Mouse (Mus musculus) hindbrain, embryonic 14.5 days (tissue): ENCODE measurements around the gene Ebf1. TPM values are rescaled to one million over a fixed set of nuclear protein-coding genes. Genes with fewer than 3 reads are reported as not detected.
A peak's percentile ranks its signal among the peaks of the same experiment; 100 is the strongest.

Experiments
- ATAC-seq: fragments of 200-750 bp; cut with Nextera tagmentation; 2 replicates; pipeline ENCODE4 v1.8.0; 2017; ENCODE audit warnings: moderate number of reproducible peaks, mild to moderate bottlenecking, moderate TSS enrichment, moderate library complexity; ENCODE audit not compliant: low FRiP score
- DNase-seq: peaks from one replicate; pipeline ENCODE4 v3.0.0-alpha.2; 2015; ENCODE audit warnings: low spot score
- H3K27ac ChIP-seq: fragments of 300-500 bp; sonication (generic); 2 replicates; pipeline ENCODE4 v1.5.1; 2014; ENCODE audit warnings: mild to moderate bottlenecking, moderate library complexity
- H3K27me3 ChIP-seq: fragments of 300-500 bp; sonication (generic); 2 replicates; pipeline ENCODE4 v1.6.1; 2014; ENCODE audit warnings: mild to moderate bottlenecking, low read length, mixed read lengths; ENCODE audit not compliant: control insufficient read depth, insufficient read depth
- H3K36me3 ChIP-seq: fragments of 300-500 bp; sonication (generic); replicated peaks from 2 replicates; pipeline ENCODE4 v1.6.1; 2014; ENCODE audit not compliant: control insufficient read depth, insufficient read depth
- H3K4me1 ChIP-seq: fragments of 300-500 bp; sonication (generic); replicated peaks from 2 replicates; pipeline ENCODE4 v1.6.1; 2014; ENCODE audit warnings: antibody characterized with exemption, low read length, mixed read lengths; ENCODE audit not compliant: control insufficient read depth, insufficient read depth
- H3K4me2 ChIP-seq: fragments of 300-500 bp; sonication (generic); replicated peaks from 2 replicates; pipeline ENCODE4 v1.6.1; 2014; ENCODE audit warnings: mild to moderate bottlenecking, moderate library complexity
- H3K4me3 ChIP-seq: fragments of 300-500 bp; sonication (generic); replicated peaks from 2 replicates; pipeline ENCODE4 v1.5.1; 2014; ENCODE audit warnings: mild to moderate bottlenecking, low read length
- H3K9ac ChIP-seq: fragments of 300-500 bp; sonication (generic); 2 replicates; pipeline ENCODE4 v1.6.1; 2014
- H3K9me3 ChIP-seq: fragments of 300-500 bp; sonication (generic); 2 replicates; pipeline ENCODE4 v1.6.1; 2016; ENCODE audit warnings: low read length; ENCODE audit not compliant: control insufficient read depth
- WGBS: fragments of 180-500 bp; shearing (Covaris S2); extraction: QIAGEN DNeasy Blood & Tissue Kit; methylation state at CpG from one replicate; pipeline ENCODE4 v1.1.7; 2014; 5-methylcytosine and 5-hydroxymethylcytosine counted together
- polyA plus RNA-seq: library from polyadenylated mRNA; unstranded; fragments of >200 nt; fragmentation: Nextera tagmentation; extraction: Ambion mirVana; gene quantifications from 2 replicates; pipeline ENCODE4 v1.2.1, GENCODE M21; 2014

Gene Ebf1
- polyA plus RNA-seq, 1 experiment from 2014 or later, result 123 TPM

DNA sequence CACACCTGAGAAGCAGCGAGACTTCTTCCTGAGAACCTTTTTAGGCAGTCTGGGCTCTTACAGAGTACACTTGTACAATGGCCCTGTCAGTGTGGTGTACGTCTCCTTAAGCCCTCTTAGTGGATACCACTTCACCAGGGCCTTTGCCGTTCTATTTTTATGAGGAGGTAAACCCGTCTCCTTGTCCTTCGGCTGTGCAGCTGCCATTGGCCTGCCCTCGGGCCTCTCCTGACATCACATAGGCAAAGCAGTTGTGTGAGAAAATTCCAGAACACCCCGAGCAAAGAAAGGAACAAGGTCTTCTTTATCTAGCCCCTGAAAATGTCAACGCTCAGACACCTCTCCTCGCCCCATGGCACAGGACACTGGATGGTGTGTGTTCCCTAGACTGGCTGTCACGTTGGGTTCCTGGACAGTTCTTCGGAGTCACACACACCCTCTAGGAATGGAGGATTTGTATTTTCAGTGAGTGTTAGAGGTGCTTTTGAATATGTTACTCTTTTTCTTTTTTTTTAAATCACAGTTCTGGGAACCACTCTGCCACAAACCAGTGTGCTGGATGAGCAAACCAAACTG, 154.0 kb downstream of the Ebf1 start:
- Histone ChIP-seq H3K4me2 (no peak overlapping the region), H3K9ac (no peak overlapping the region), H3K9me3 (no peaks in the 10 kb centered on the region), H3K4me1 (peaks cover 29% of the 10 kb centered on the region), H3K27me3 (no peaks in the 10 kb centered on the region), H3K27ac (no peak overlapping the region), H3K4me3 (no peak overlapping the region), H3K36me3 (no peaks in the 10 kb centered on the region)
- WGBS, result 83% methylated on average over 11 of the region's 11 CpGs
- DNase-seq (no peak), ATAC-seq (no peak)

DNA sequence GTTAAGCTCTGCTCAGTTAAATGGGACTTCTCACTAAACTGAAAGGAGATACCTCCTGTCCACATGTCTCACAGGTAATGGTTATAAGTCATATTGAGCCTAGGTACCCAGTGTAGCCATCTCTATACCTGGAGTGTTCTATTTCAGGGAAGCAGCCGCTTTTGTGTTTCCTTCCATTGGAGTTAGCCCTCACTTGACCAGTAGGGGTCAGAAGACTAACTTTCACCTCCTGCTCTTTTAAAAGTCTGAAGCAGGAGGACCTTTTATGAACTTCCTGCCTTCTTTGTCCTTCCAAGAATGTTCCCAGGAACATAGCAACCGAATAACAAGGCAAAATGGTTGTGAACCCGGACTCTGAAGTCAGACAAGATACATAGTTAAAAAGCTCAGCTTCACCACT, 157.3 kb downstream of the Ebf1 start:
- Histone ChIP-seq H3K36me3 (no peaks in the 10 kb centered on the region), H3K4me1 (peaks cover 20% of the 10 kb centered on the region), H3K27me3 (no peaks in the 10 kb centered on the region), H3K27ac (no peak overlapping the region), H3K9me3 (no peaks in the 10 kb centered on the region), H3K4me2 (no peak overlapping the region), H3K9ac (no peak overlapping the region), H3K4me3 (no peak overlapping the region)
- 74% methylated on average over 3 of the region's 3 CpGs for WGBS
- DNase-seq (no peak), ATAC-seq (no peak)

DNA sequence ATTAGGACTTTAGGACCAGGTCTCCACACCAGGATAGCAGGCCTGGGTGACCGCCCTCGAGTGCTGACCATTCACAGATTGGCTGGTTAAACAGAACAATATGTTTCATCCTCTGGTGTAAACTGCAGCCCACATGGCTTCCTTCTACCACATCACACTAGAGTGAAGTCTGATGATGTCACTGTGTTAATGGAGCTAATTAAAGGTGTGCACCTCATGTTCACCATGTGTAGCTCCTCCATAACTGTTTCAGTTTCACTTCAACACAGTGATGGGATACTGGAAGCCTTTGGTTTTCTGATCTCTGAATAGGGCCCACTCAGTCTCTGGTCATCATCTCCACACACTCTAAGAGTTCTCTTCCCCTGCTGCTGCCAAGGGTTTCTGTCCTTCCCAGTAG, 158.4 kb downstream of the Ebf1 start:
- H3K4me3 ChIP-seq, result no peak overlapping the region
- H3K4me1 ChIP-seq, result peaks cover 12% of the 10 kb centered on the region
- WGBS, result 90% methylated on average over 2 of the region's 2 CpGs
- H3K36me3 ChIP-seq, result no peaks in the 10 kb centered on the region
- no peaks in the 10 kb centered on the region for H3K9me3 ChIP-seq
- H3K4me2 ChIP-seq, result no peak overlapping the region
- ATAC-seq (no peak), DNase-seq (no peak)
- no peak overlapping the region for H3K27ac ChIP-seq
- H3K27me3 ChIP-seq, result no peaks in the 10 kb centered on the region
- H3K9ac ChIP-seq, result no peak overlapping the region

DNA sequence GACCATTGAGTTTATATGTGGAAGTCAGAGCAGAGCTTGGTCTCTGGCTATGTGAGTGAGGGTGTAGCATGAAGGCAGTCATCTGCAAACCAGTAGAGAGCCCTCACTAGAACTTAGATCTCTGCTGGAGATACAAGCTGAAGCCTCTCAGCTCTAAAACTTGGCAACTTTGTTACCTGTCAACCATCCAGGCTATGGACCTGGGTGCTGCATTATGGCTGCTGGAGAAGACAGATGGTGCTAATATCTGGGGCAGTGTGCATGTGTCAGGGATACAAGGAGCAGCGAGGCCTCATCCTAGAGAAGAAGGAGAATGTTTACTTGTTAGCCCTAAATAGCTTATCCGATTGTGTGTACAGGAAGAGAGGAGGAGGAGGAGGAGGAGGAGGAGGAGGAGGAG, 159.4 kb downstream of the Ebf1 start:
- Histone ChIP-seq H3K4me1 (peaks cover 11% of the 10 kb centered on the region), H3K36me3 (no peaks in the 10 kb centered on the region), H3K9me3 (no peaks in the 10 kb centered on the region), H3K4me2 (no peak overlapping the region), H3K27ac (no peak overlapping the region), H3K27me3 (no peaks in the 10 kb centered on the region), H3K9ac (no peak overlapping the region), H3K4me3 (no peak overlapping the region)
- ATAC-seq (no peak), DNase-seq (no peak)
- WGBS, result 90% methylated on average over 1 of the region's 2 CpGs

DNA sequence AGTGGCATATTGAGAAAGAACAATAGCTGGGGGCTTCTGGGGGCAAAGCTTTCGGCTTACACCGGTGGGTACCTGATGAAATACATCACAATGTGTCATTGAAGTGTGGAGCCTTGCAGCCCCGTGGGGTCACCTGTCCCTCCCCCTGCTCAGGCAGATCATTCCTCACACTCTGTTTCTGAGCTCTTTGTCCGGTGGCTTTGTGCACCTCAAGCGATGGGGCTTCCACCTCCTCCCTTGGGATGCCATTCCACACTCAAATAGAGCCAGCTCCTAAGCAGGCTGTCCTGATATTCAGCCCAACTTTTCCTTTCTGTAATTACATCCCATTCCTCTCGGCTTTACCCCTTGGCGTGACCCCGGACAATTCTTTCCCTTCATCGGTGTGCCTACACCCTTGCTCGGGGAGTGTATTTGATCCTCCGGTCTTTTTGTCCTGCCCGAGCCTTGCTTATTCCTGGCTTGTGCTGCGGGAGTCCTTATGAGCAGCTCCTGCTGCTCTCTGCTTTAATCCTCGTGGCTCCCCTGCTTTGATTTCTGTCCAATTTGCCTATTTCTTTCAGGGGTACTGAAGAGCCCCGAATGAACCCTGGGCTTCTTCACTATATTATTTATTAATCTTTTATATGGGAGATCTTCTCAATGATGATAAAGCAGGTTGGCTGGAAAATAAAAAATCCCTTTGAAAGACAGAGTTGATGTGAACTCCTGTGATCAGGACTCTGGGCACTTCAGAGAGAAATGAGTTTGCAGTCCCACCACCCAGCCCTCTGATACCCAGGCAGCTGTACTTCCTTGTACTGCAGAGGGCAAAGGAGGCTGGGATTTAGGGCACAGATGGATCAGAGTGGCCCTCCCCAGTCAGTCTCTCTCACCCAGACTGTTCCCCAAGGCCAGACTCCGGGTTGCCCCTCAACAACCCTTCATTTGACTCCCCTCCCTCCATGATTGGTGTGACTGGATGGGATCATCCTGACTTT, 160.5 kb downstream of the Ebf1 start:
- DNase-seq, result no peak
- H3K4me1 ChIP-seq, result peaks cover 5% of the 10 kb centered on the region

DNA sequence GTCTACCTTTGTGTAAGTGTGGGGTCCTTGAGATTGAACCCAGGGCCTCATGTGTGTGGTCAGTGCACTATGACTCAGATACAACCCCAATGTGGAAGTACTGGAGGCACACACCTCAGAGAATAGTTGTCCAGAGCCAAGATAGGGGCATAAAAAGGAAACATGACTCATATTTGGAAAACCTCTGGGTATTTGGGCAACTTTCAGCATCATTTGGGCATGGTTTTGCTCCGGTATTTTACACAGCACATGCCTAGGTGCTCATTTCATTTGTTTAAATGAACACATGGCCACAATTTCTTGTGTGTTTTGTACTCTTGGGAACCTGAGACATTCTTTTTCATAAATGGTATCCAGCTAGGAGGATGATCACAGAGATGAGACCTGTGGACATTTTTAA, 161.9 kb downstream of the Ebf1 start:
- 89% methylated on average over 1 of the region's 1 CpGs for WGBS

More for the DNA sequence above, 160.5 kb downstream of the Ebf1 start:
- ATAC-seq, result no peak
- Histone ChIP-seq H3K27ac (no peak overlapping the region), H3K9ac (no peak overlapping the region), H3K9me3 (no peaks in the 10 kb centered on the region), H3K27me3 (no peaks in the 10 kb centered on the region), H3K36me3 (no peaks in the 10 kb centered on the region), H3K4me3 (no peak overlapping the region), H3K4me2 (no peak overlapping the region)
- WGBS, result 38% methylated on average over 16 of the region's 16 CpGs

DNA sequence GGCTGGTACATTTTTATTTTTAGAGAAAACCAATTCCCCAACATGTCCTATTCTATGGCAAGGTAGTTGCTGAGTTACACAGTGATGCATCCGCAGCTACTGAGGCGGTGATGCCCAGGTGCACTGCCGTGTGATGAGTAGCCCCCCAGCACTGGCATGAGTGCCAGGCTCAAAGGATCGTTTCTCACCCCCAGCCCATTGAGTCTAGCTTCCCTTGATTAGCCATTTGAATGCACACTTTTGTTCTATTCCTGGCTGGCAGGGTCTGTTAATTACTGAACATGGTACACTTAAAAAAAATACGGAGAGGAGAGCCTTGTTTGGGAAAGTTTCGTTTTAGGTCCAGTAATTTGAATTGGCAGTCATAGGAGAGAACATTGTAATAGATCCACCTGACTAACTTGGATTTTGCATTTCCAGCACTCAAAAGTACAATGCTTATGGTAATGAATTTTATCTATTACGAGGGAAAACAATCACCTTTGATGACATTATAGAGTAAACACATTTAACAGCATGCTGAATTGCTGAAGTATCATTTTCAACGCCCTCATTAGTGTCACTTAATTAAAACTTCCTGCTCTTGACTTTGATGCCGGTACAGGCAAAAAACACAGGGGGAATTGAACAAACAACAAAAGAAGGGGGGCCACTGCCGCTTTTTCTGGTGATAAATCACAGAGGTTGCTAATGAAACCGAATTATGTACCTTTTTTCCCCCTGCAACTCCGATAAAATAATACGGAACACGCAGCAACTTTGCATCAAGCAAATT, 167.3 kb downstream of the Ebf1 start:
- ATAC-seq, result no peak
- H3K27ac ChIP-seq, result no peak overlapping the region
- no peak for DNase-seq
- no peaks in the 10 kb centered on the region for H3K27me3 ChIP-seq
- H3K36me3 ChIP-seq, result no peaks in the 10 kb centered on the region
- no peaks in the 10 kb centered on the region for H3K9me3 ChIP-seq
- peak overlapping the region; percentile 29 for H3K4me2 ChIP-seq
- 50% methylated on average over 14 of the region's 14 CpGs for whole genome bisulfite sequencing
- H3K4me1 ChIP-seq, result peaks cover 24% of the 10 kb centered on the region
- H3K9ac ChIP-seq, result no peak overlapping the region
- no peak overlapping the region for H3K4me3 ChIP-seq

More for the DNA sequence above, 161.9 kb downstream of the Ebf1 start:
- no peaks in the 10 kb centered on the region for H3K27me3 ChIP-seq
- no peaks in the 10 kb centered on the region for H3K36me3 ChIP-seq
- no peaks in the 10 kb centered on the region for H3K9me3 ChIP-seq
- peaks cover 6% of the 10 kb centered on the region for H3K4me1 ChIP-seq
- H3K9ac ChIP-seq, result no peak overlapping the region
- no peak overlapping the region for H3K4me3 ChIP-seq
- H3K4me2 ChIP-seq, result no peak overlapping the region
- no peak for DNase-seq
- ATAC-seq, result no peak
- H3K27ac ChIP-seq, result no peak overlapping the region

DNA sequence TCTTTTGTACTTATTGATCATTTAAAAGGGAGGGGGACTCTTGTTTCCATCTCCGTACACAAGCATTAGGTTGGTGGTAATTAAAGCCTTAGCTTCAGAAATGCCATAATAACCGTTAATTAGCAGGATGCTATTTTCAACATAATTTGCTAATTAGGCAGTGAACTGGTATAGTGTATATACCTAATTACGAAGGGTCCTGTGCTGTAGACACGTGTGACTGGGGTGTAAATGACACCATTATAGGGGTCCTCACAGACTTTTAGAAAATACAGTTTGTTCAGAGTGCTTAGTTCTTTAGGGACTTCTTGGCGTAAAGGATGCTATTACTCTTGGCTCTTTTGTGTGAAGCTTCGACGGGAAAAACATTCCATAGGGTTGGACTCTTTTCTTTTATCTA, 167.9 kb downstream of the Ebf1 start:
- Histone ChIP-seq H3K4me1 (peaks cover 24% of the 10 kb centered on the region), H3K4me2 (peak overlapping the region; percentile 29), H3K4me3 (no peak overlapping the region), H3K27me3 (no peaks in the 10 kb centered on the region), H3K27ac (peak overlapping the region; percentile 22), H3K9me3 (no peaks in the 10 kb centered on the region), H3K36me3 (no peaks in the 10 kb centered on the region), H3K9ac (no peak overlapping the region)
- ATAC-seq (peak; percentile 46; the same call in 1 of the 2 replicates), DNase-seq (no peak)
- WGBS, result 27% methylated on average over 7 of the region's 7 CpGs

DNA sequence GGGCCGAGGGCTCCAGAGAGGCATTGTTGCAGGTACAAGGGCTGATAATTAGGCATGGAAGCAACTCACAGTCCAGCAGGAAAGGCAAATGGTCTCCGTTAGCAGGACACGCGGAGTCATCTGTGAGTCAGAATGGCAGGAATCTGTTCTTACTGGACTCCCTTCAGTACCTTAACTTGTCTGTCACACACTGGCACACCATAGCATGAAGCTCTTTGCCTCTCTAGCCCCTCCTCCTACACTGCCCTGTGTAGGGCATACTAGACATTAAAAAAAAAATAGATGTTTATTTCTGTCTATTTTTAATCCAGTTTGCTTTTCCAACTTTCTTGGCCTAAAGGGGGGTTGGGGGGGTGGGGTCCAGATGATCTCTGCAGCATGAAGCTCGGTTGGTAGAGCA, 168.4 kb downstream of the Ebf1 start:
- peak; percentile 43; the same call in 1 of the 2 replicates for ATAC-seq
- Histone ChIP-seq H3K27me3 (no peaks in the 10 kb centered on the region), H3K9ac (no peak overlapping the region), H3K4me2 (peak overlapping the region; percentile 29; the same call in 1 of the 2 replicates), H3K4me1 (peaks cover 24% of the 10 kb centered on the region), H3K36me3 (no peaks in the 10 kb centered on the region), H3K9me3 (no peaks in the 10 kb centered on the region), H3K4me3 (no peak overlapping the region), H3K27ac (peak overlapping the region; percentile 22)
- WGBS, result 15% methylated on average over 5 of the region's 5 CpGs
- no peak for DNase-seq
